Mouse (Mus musculus) liver, postnatal 0 days (tissue): Measurements from ENCODE around the gene Cog1.
A peak's percentile ranks its signal among the peaks of the same experiment; 100 is the strongest.

Source experiments
- CTCF ChIP-seq: sonication (generic); IDR thresholded peaks from 2 replicates; pipeline ENCODE4 v1.5.1; 2016; ENCODE audit warnings: antibody characterized with exemption, low read depth
- EP300 ChIP-seq: IDR thresholded peaks from 2 replicates; pipeline ENCODE4 v1.6.1; 2016; ENCODE audit warnings: antibody characterized with exemption, low read depth, mild to moderate bottlenecking

DNA sequence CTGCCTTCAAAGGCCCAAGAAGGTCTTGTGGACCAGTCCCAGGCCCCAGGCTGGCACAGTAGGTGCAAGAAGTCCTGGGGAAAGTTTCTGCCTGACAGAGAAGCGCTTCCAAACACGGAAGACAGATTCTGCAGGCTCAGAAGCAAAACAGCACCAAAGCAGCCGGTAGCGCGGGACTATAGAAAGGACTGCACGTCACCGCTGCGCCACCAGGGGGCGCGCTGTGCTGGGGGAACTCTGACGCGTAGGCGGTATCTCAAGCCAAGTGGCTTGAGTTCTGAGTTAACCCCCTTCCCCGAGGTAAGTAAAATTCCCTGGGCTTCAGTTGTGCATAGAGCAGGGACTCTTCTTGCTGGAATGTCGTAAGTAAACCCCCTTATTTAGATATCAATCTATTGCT lies 817 bp upstream of the Cog1 start:
- no peak for TF ChIP-seq EP300
- peak; percentile 99 for TF ChIP-seq CTCF
